Mouse (Mus musculus) hindbrain, embryonic 11.5 days (tissue): Measurements from ENCODE around the gene Arhgap10. TPM values are rescaled to one million over a fixed set of nuclear protein-coding genes. Genes with fewer than 3 reads are reported as not detected.
A peak's percentile ranks its signal among the peaks of the same experiment; 100 is the strongest.

Experiments used
- ATAC-seq: fragments of 200-750 bp; cut with Nextera tagmentation; 2 replicates; pipeline ENCODE4 v1.8.0; 2017; ENCODE audit warnings: mild to moderate bottlenecking, moderate TSS enrichment, moderate library complexity; ENCODE audit not compliant: low FRiP score
- DNase-seq: peaks from one replicate; pipeline ENCODE4 v3.0.0-alpha.2; 2015; ENCODE audit warnings: low spot score
- H3K27ac ChIP-seq: fragments of 300-500 bp; sonication (generic); 2 replicates; pipeline ENCODE4 v1.5.1; 2014; ENCODE audit warnings: mild to moderate bottlenecking, low read depth, low read length
- H3K27me3 ChIP-seq: fragments of 300-500 bp; sonication (generic); 2 replicates; pipeline ENCODE4 v1.6.1; 2014; ENCODE audit warnings: mild to moderate bottlenecking, low read length, moderate library complexity, mixed read lengths; ENCODE audit not compliant: control insufficient read depth, insufficient read depth
- H3K36me3 ChIP-seq: fragments of 300-500 bp; sonication (generic); 2 replicates; pipeline ENCODE4 v1.6.1; 2014; ENCODE audit warnings: mild to moderate bottlenecking, low read length, moderate library complexity, mixed read lengths; ENCODE audit not compliant: control insufficient read depth, insufficient read depth
- H3K4me1 ChIP-seq: fragments of 300-500 bp; sonication (generic); replicated peaks from 2 replicates; pipeline ENCODE4 v1.6.1; 2014; ENCODE audit warnings: low read length, mixed read lengths; ENCODE audit not compliant: control insufficient read depth, insufficient read depth
- H3K4me2 ChIP-seq: fragments of 300-500 bp; sonication (generic); replicated peaks from 2 replicates; pipeline ENCODE4 v1.6.1; 2014; ENCODE audit warnings: mild to moderate bottlenecking, low read depth, low read length
- H3K4me3 ChIP-seq: fragments of 300-500 bp; sonication (generic); 2 replicates; pipeline ENCODE4 v1.5.1; 2014; ENCODE audit warnings: low read depth, low read length
- H3K9ac ChIP-seq: fragments of 300-500 bp; sonication (generic); 2 replicates; pipeline ENCODE4 v1.6.1; 2014; ENCODE audit warnings: low read depth, low read length
- H3K9me3 ChIP-seq: fragments of 300-500 bp; sonication (generic); 2 replicates; pipeline ENCODE4 v1.6.1; 2016; ENCODE audit warnings: low read length; ENCODE audit not compliant: control insufficient read depth
- WGBS: fragments of 180-500 bp; shearing (Covaris S2); extraction: QIAGEN DNeasy Blood & Tissue Kit; methylation state at CpG from one replicate; pipeline ENCODE4 v1.1.7; 2014; 5-methylcytosine and 5-hydroxymethylcytosine counted together
- polyA plus RNA-seq: library from polyadenylated mRNA; unstranded; fragments of >200 nt; fragmentation: Nextera tagmentation; extraction: Ambion mirVana; gene quantifications from 2 replicates; pipeline ENCODE4 v1.2.1, GENCODE M21; 2014

Gene Arhgap10
- polyA plus RNA-seq, 1 experiment from 2014 or later, result 15.4 TPM

- 76% methylated on average over 9 of the region's 9 CpGs for WGBS
- DNase-seq (no peak), ATAC-seq (peak; percentile 14; the same call in 1 of the 2 replicates)
Measured at GRCm38 (mm10) chr8:77437807-77438493, 79.8 kb downstream of the Arhgap10 start.

GRCm38 (mm10) chr8:77436013-77436990, 81.5 kb downstream of the Arhgap10 start:
- H3K4me3 ChIP-seq, result no peak overlapping the region
- ATAC-seq (no peak), DNase-seq (no peak)
- H3K9me3 ChIP-seq, result no peaks in the 10 kb centered on the region
- H3K4me1 ChIP-seq, result no peaks in the 10 kb centered on the region
- no peak overlapping the region for H3K9ac ChIP-seq
- no peak overlapping the region for H3K27ac ChIP-seq
- no peaks in the 10 kb centered on the region for H3K36me3 ChIP-seq
- H3K4me2 ChIP-seq, result no peak overlapping the region
- 39% methylated on average over 15 of the region's 15 CpGs for WGBS
- H3K27me3 ChIP-seq, result no peaks in the 10 kb centered on the region

More at GRCm38 (mm10) chr8:77437807-77438493, 79.8 kb downstream of the Arhgap10 start:
- H3K4me3 ChIP-seq, result no peak overlapping the region
- no peaks in the 10 kb centered on the region for H3K9me3 ChIP-seq
- H3K9ac ChIP-seq, result no peak overlapping the region
- H3K27me3 ChIP-seq, result no peaks in the 10 kb centered on the region
- no peaks in the 10 kb centered on the region for H3K36me3 ChIP-seq
- no peaks in the 10 kb centered on the region for H3K4me1 ChIP-seq
- no peak overlapping the region for H3K27ac ChIP-seq
- H3K4me2 ChIP-seq, result no peak overlapping the region

GRCm38 (mm10) chr8:77433221-77433620, 84.5 kb downstream of the Arhgap10 start:
- no peak overlapping the region for H3K4me2 ChIP-seq
- H3K9me3 ChIP-seq, result no peaks in the 10 kb centered on the region
- H3K4me3 ChIP-seq, result no peak overlapping the region
- no peak overlapping the region for H3K27ac ChIP-seq
- H3K4me1 ChIP-seq, result no peaks in the 10 kb centered on the region
- ATAC-seq (no peak), DNase-seq (no peak)
- H3K9ac ChIP-seq, result no peak overlapping the region; the same call in 1 of the 2 replicates
- no peaks in the 10 kb centered on the region for H3K27me3 ChIP-seq
- WGBS, result 36% methylated on average over 3 of the region's 4 CpGs
- H3K36me3 ChIP-seq, result no peaks in the 10 kb centered on the region

- 59% methylated on average over 10 of the region's 10 CpGs for WGBS
- DNase-seq, result no peak
- no peak for ATAC-seq
- Histone ChIP-seq H3K27ac (no peak overlapping the region), H3K4me3 (no peak overlapping the region), H3K9ac (no peak overlapping the region), H3K27me3 (no peaks in the 10 kb centered on the region), H3K4me2 (no peak overlapping the region), H3K4me1 (no peaks in the 10 kb centered on the region), H3K36me3 (no peaks in the 10 kb centered on the region), H3K9me3 (no peaks in the 10 kb centered on the region)
Measured at GRCm38 (mm10) chr8:77432726-77433125, 85.0 kb downstream of the Arhgap10 start.

GRCm38 (mm10) chr8:77428420-77428819, 89.3 kb downstream of the Arhgap10 start:
- Histone ChIP-seq H3K4me1 (no peaks in the 10 kb centered on the region), H3K27me3 (no peaks in the 10 kb centered on the region), H3K9me3 (no peaks in the 10 kb centered on the region), H3K4me2 (no peak overlapping the region), H3K9ac (no peak overlapping the region), H3K27ac (no peak overlapping the region), H3K36me3 (no peaks in the 10 kb centered on the region), H3K4me3 (no peak overlapping the region)
- 74% methylated on average over 4 of the region's 4 CpGs for WGBS
- ATAC-seq (no peak), DNase-seq (no peak)

- H3K27ac ChIP-seq, result no peak overlapping the region
- H3K9me3 ChIP-seq, result no peaks in the 10 kb centered on the region
- no peaks in the 10 kb centered on the region for H3K4me1 ChIP-seq
- no peaks in the 10 kb centered on the region for H3K27me3 ChIP-seq
- ATAC-seq, result no peak
- H3K36me3 ChIP-seq, result no peaks in the 10 kb centered on the region
- H3K4me3 ChIP-seq, result no peak overlapping the region
- 77% methylated on average over 6 of the region's 6 CpGs for WGBS
- no peak overlapping the region for H3K4me2 ChIP-seq
- H3K9ac ChIP-seq, result no peak overlapping the region
- no peak for DNase-seq
Measured at GRCm38 (mm10) chr8:77428015-77428414, 89.7 kb downstream of the Arhgap10 start.

- no peak overlapping the region for H3K27ac ChIP-seq
- WGBS, result 73% methylated on average over 9 of the region's 9 CpGs
- no peak overlapping the region for H3K4me3 ChIP-seq
- ATAC-seq (no peak), DNase-seq (no peak)
- H3K4me2 ChIP-seq, result no peak overlapping the region
- H3K9me3 ChIP-seq, result no peaks in the 10 kb centered on the region
- H3K27me3 ChIP-seq, result no peaks in the 10 kb centered on the region
- H3K9ac ChIP-seq, result no peak overlapping the region
- no peaks in the 10 kb centered on the region for H3K4me1 ChIP-seq
- H3K36me3 ChIP-seq, result no peaks in the 10 kb centered on the region
Measured at GRCm38 (mm10) chr8:77427438-77427837, 90.3 kb downstream of the Arhgap10 start.

GRCm38 (mm10) chr8:77423850-77424249, 93.9 kb downstream of the Arhgap10 start:
- ATAC-seq (no peak), DNase-seq (no peak)
- H3K36me3 ChIP-seq, result no peaks in the 10 kb centered on the region
- no peaks in the 10 kb centered on the region for H3K9me3 ChIP-seq
- H3K27ac ChIP-seq, result no peak overlapping the region
- no peaks in the 10 kb centered on the region for H3K4me1 ChIP-seq
- 76% methylated on average over 4 of the region's 6 CpGs for WGBS
- no peak overlapping the region for H3K4me2 ChIP-seq
- H3K4me3 ChIP-seq, result no peak overlapping the region
- H3K9ac ChIP-seq, result no peak overlapping the region
- H3K27me3 ChIP-seq, result no peaks in the 10 kb centered on the region
